In genomic region chr11:98931513-98932292, GRCm38 (mm10) we compare ENCODE assay signal across 8 mouse cellular contexts. TPM values are rescaled to one million over a fixed set of nuclear protein-coding genes. Genes with fewer than 3 reads are reported as not detected.
A peak's percentile ranks its signal among the peaks of the same experiment; 100 is the strongest.
DNase-seq lines count a peak whose midpoint lies in the region; TF ChIP-seq lines count a peak whose summit lies in the region.

No protein-coding gene starts in this region.

- no peaks in the 10 kb centered on the region for H3K27me3 ChIP-seq in cerebellum, adult 2 months (ENCODE audit: control insufficient read depth, insufficient read depth, low read length)
- no peaks in the 10 kb centered on the region for H3K27me3 ChIP-seq in limb, embryonic 10.5 days (ENCODE audit: low read depth, poor library complexity, severe bottlenecking)

- DNase-seq in lung, adult 2 months = peak; percentile 36
- no peak for DNase-seq in lung, postnatal 25 days (ENCODE audit: low spot score)
- DNase-seq in cerebellum, adult 2 months = peak in 1 of 2 experiments; percentile 55
- peak; percentile 37 to 47 for DNase-seq in gastrocnemius, postnatal 36 days
- DNase-seq in limb, embryonic 10.5 days (ENCODE audit: low spot score) = no peak
- DNase-seq in thymus, postnatal 36 days = no peak
- no peak for DNase-seq in left cerebral cortex, postnatal 36 days (ENCODE audit: low spot score in 2 of 2)
- no peak for DNase-seq in layer of hippocampus, postnatal 25 days (ENCODE audit: extremely low spot score in 1 of 2, low spot score in 1 of 2)

- 23% methylated on average over 7 of the region's 7 CpGs for WGBS in lung, adult 2 months
- 19% methylated on average over 7 of the region's 7 CpGs for WGBS in cerebellum, adult 2 months
- WGBS in limb, embryonic 10.5 days = 22% methylated on average over 7 of the region's 7 CpGs

- no peaks in the 10 kb centered on the region for H3K9me3 ChIP-seq in limb, embryonic 10.5 days (replicated peaks)

- H3K27ac ChIP-seq in cerebellum, adult 2 months (ENCODE audit: insufficient read depth, low read length) = peak overlapping the region; percentile 78
- peak overlapping the region; percentile 93 for H3K27ac ChIP-seq in limb, embryonic 10.5 days

- intact Hi-C loops in gastrocnemius, postnatal 36 days (cut with DNase I) = loop anchor here (2.0 kb wide), 1 partner anchor 41 kb away; no protein-coding TSS in a partner anchor
- intact Hi-C loops in left cerebral cortex, postnatal 36 days (cut with DNase I) = no loop called here

- no peak for TF ChIP-seq CTCF in lung, adult 2 months (IDR thresholded peaks at IDR 0.05; ENCODE audit: insufficient read depth, low read length)
- TF ChIP-seq CTCF in cerebellum, adult 2 months (IDR thresholded peaks at IDR 0.05; ENCODE audit: borderline replicate concordance, insufficient read depth, low read depth, low read length) = no peak

- H3K36me3 ChIP-seq in limb, embryonic 10.5 days = peaks cover 9% of the 10 kb centered on the region

- TF ChIP-seq POLR2A in lung, adult 2 months (IDR thresholded peaks at IDR 0.05; ENCODE audit: borderline replicate concordance, extremely low read depth, low read depth, low read length) = no peak
- no peak for TF ChIP-seq POLR2A in cerebellum, adult 2 months (IDR thresholded peaks at IDR 0.05; ENCODE audit: borderline replicate concordance, insufficient read depth, low read length)

- no peak overlapping the region for H3K4me3 ChIP-seq in lung, adult 2 months (replicated peaks; ENCODE audit: extremely low read depth, low read depth, low read length)
- no peak overlapping the region for H3K4me3 ChIP-seq in cerebellum, adult 2 months (replicated peaks; ENCODE audit: insufficient read depth, low read depth, low read length)
- peak overlapping the region; percentile 38 for H3K4me3 ChIP-seq in limb, embryonic 10.5 days

- H3K4me1 ChIP-seq in lung, adult 2 months (ENCODE audit: control insufficient read depth, insufficient read depth, low read length) = peaks cover 38% of the 10 kb centered on the region
- peaks cover 60% of the 10 kb centered on the region for H3K4me1 ChIP-seq in cerebellum, adult 2 months (ENCODE audit: control insufficient read depth, insufficient read depth, low read length)
- peaks cover 98% of the 10 kb centered on the region for H3K4me1 ChIP-seq in limb, embryonic 10.5 days

RNA-seq across cellular contexts. Expression of gene Rara, which starts 4.1 kb away (rescaled TPM):
- 59.0 and 62.2 TPM in 2 replicates for polyA plus RNA-seq in lung, adult 2 months (2012; rRNA removed)
- 13.5 and 15.4 TPM in 2 replicates for polyA plus RNA-seq in cerebellum, adult 2 months (2012; rRNA removed)
- total RNA-seq in gastrocnemius, postnatal 36 days (2021) = 10 to 100 TPM in 1 of 2 experiments, 1 to 10 TPM in 1; 8.7 to 13.2 TPM
- polyA plus RNA-seq in limb, embryonic 10.5 days (2016; fragmentation: Nextera tagmentation; extraction: Ambion mirVana) = 38.4 and 43.7 TPM in 2 replicates
- 10 to 100 TPM; 10.5 to 11.6 TPM for total RNA-seq in left cerebral cortex, postnatal 36 days (2021)
- 10 to 100 TPM; 17.0 to 17.7 TPM for total RNA-seq in layer of hippocampus, postnatal 25 days (2021)

RNA-seq across cellular contexts. Expression of gene Cdc6, which starts 24.1 kb away (rescaled TPM):
- polyA plus RNA-seq in lung, adult 2 months (2012; rRNA removed) = 0.16 and 0.25 TPM in 2 replicates
- polyA plus RNA-seq in cerebellum, adult 2 months (2012; rRNA removed) = 0.30 and 0.36 TPM in 2 replicates
- total RNA-seq in gastrocnemius, postnatal 36 days (2021) = under 1 TPM; 0.20 to 0.64 TPM
- 69.9 and 79.5 TPM in 2 replicates for polyA plus RNA-seq in limb, embryonic 10.5 days (2016; fragmentation: Nextera tagmentation; extraction: Ambion mirVana)
- under 1 TPM; 0.39 to 0.47 TPM for total RNA-seq in left cerebral cortex, postnatal 36 days (2021)
- under 1 TPM; 0.54 to 0.94 TPM for total RNA-seq in layer of hippocampus, postnatal 25 days (2021)

RNA-seq across cellular contexts. Expression of gene Gjd3, which starts 51.1 kb away (rescaled TPM):
- 0.29 and 0.40 TPM in 2 replicates for polyA plus RNA-seq in lung, adult 2 months (2012; rRNA removed)
- 1.2 and 2.1 TPM in 2 replicates for polyA plus RNA-seq in cerebellum, adult 2 months (2012; rRNA removed)
- total RNA-seq in gastrocnemius, postnatal 36 days (2021) = not detected
- polyA plus RNA-seq in limb, embryonic 10.5 days (2016; fragmentation: Nextera tagmentation; extraction: Ambion mirVana) = 0.24 and 0.29 TPM in 2 replicates
- 1 to 10 TPM; 2.0 TPM for total RNA-seq in left cerebral cortex, postnatal 36 days (2021)
- total RNA-seq in layer of hippocampus, postnatal 25 days (2021) = 1 to 10 TPM; 1.5 to 2.3 TPM

Comparison
In these comparisons a context has a peak if more than half of its experiments do, and no peak if none do; other contexts are left out.
1. DNase-seq: peak in lung, adult 2 months (single experiment) and gastrocnemius, postnatal 36 days (2 of 2); none in lung, postnatal 25 days (single experiment), limb, embryonic 10.5 days (single experiment), thymus, postnatal 36 days (0 of 2), left cerebral cortex, postnatal 36 days (0 of 2) and layer of hippocampus, postnatal 25 days (0 of 2).